Mouse (Mus musculus): Measurements from ENCODE around the gene Ate1. TPM values are rescaled to one million over a fixed set of nuclear protein-coding genes. Genes with fewer than 3 reads are reported as not detected.

The Ate1 gene
- polyA plus RNA-seq, 1 experiment, result 3.8 TPM

GRCm38 (mm10) chr7:130367222-130368035 is 152.7 kb downstream of the Ate1 start:
- DNase-seq (ENCODE audit: low read depth, low spot score), result no peak
- WGBS, result 73% methylated on average over 12 of the region's 12 CpGs

GRCm38 (mm10) chr7:130365711-130366110 is 154.5 kb downstream of the Ate1 start:
- DNase-seq (ENCODE audit: low read depth, low spot score), result no peak
- WGBS, result 94% methylated on average over 10 of the region's 10 CpGs

Other genes with a start within 250 kb of the Ate1 start
- 31.3 and 35.8 TPM in 2 replicates for gene Nsmce4a, start 52.7 kb upstream of the Ate1 start, polyA plus RNA-seq (2012; rRNA removed)
- 28.9 and 37.7 TPM in 2 replicates for gene Tacc2, start 57.1 kb upstream of the Ate1 start, polyA plus RNA-seq (2012; rRNA removed)